In genomic region chr8:11270826-11271225, GRCm38 (mm10) we compare ENCODE assay signal across 12 mouse cellular contexts. TPM values are rescaled to one million over a fixed set of nuclear protein-coding genes. Genes with fewer than 3 reads are reported as not detected.
A peak's percentile ranks its signal among the peaks of the same experiment; 100 is the strongest.
DNase-seq lines count a peak whose midpoint lies in the region; ATAC-seq and TF ChIP-seq lines count a peak whose summit lies in the region.
"Had no signal": no experiment of that assay in that cellular context is flagged by ENCODE, and none has a peak within 500 bp of the region (broad histone marks: within the 10 kb centered on the region; RNA-seq: fewer than 3 reads in every experiment).

No protein-coding gene starts in this region.

- H3K4me2 ChIP-seq in kidney, embryonic 14.5 days (replicated peaks; ENCODE audit: low read depth, low read length), result no peak overlapping the region
- H3K4me2 ChIP-seq: limb, embryonic 13.5 days had no signal

- 0 out of 2 replicates have a peak, but pooled peaks cover 10% of the 10 kb centered on the region for H3K4me1 ChIP-seq in kidney, embryonic 14.5 days (ENCODE audit: control insufficient read depth, insufficient read depth, low read length)
- H3K4me1 ChIP-seq in small intestine, adult 2 months (ENCODE audit: control insufficient read depth, insufficient read depth, insufficient read length, low read length), result peaks cover 3% of the 10 kb centered on the region; the same call in 1 of the 2 replicates

- TF ChIP-seq POLR2A in small intestine, adult 2 months (IDR thresholded peaks at IDR 0.05; ENCODE audit: low read depth, low read length), result no peak

- no peak overlapping the region for H3K27ac ChIP-seq in kidney, embryonic 14.5 days (ENCODE audit: low read depth, low read length)
- 0 out of 2 replicates have a peak overlapping the region, but pooled peaks have one; percentile 1 for H3K27ac ChIP-seq in small intestine, adult 2 months (ENCODE audit: insufficient read depth, low read depth, low read length)
- H3K27ac ChIP-seq: layer of hippocampus, adult 2 months; limb, embryonic 13.5 days had no signal

- peak; percentile 59 for DNase-seq in kidney, adult 18-20 months
- peak; percentile 51 to 64 for DNase-seq in gastrocnemius, postnatal 36 days
- DNase-seq in kidney, adult 9 months, result peak; percentile 73
- no peak for DNase-seq in frontal cortex, postnatal 25 days (ENCODE audit: low spot score in 2 of 2)
- no peak for DNase-seq in layer of hippocampus, postnatal 25 days (ENCODE audit: extremely low spot score in 1 of 2, low spot score in 1 of 2)
- DNase-seq: cerebellum, postnatal 14 days; right cerebral cortex, adult 18-20 months had no signal

- H3K9me3 ChIP-seq in kidney, embryonic 14.5 days (ENCODE audit: control insufficient read depth, low read length), result no peaks in the 10 kb centered on the region
- H3K9me3 ChIP-seq: limb, embryonic 13.5 days had no signal

- no peaks in the 10 kb centered on the region for H3K27me3 ChIP-seq in kidney, embryonic 14.5 days (ENCODE audit: control insufficient read depth, insufficient read depth, low read length)
- H3K27me3 ChIP-seq in small intestine, adult 2 months (ENCODE audit: control insufficient read depth, insufficient read depth, low read length), result no peaks in the 10 kb centered on the region
- H3K27me3 ChIP-seq: limb, embryonic 13.5 days had no signal

- peaks cover 12% of the 10 kb centered on the region; the same call in 1 of the 2 replicates for H3K36me3 ChIP-seq in kidney, embryonic 14.5 days (ENCODE audit: control insufficient read depth, insufficient read depth, low read length)
- no peaks in the 10 kb centered on the region for H3K36me3 ChIP-seq in small intestine, adult 2 months (ENCODE audit: control insufficient read depth, insufficient read depth, low read length)

- H3K9ac ChIP-seq in kidney, embryonic 14.5 days (ENCODE audit: low read depth, low read length), result no peak overlapping the region
- H3K9ac ChIP-seq: limb, embryonic 13.5 days had no signal

- WGBS in kidney, embryonic 14.5 days, result 63% methylated on average over 6 of the region's 6 CpGs
- 52% methylated on average over 6 of the region's 6 CpGs for WGBS in small intestine, adult 2 months

- ATAC-seq in kidney, embryonic 14.5 days (ENCODE audit: low FRiP score, low TSS enrichment), result no peak

- no peak overlapping the region for H3K4me3 ChIP-seq in kidney, embryonic 14.5 days (ENCODE audit: low read length)
- no peak overlapping the region for H3K4me3 ChIP-seq in small intestine, adult 2 months (ENCODE audit: low read depth, low read length)
- H3K4me3 ChIP-seq: erythroblast, embryonic 14.5 days; layer of hippocampus, adult 2 months; limb, embryonic 13.5 days had no signal

- intact Hi-C loops in gastrocnemius, postnatal 36 days (cut with DNase I), result no loop called here

- no peak for TF ChIP-seq CTCF in small intestine, adult 2 months (IDR thresholded peaks at IDR 0.05; ENCODE audit: extremely low read depth, insufficient read length, insufficient replicate concordance, low read depth, low read length)

RNA-seq across cellular contexts. Expression of gene Col4a2, which starts 41.8 kb away (rescaled TPM):
- polyA plus RNA-seq in kidney, embryonic 14.5 days (2014; fragmentation: Nextera tagmentation; extraction: Ambion mirVana), result 45.1 and 82.2 TPM in 2 replicates
- total RNA-seq in gastrocnemius, postnatal 36 days (2021), result 100 to 1,000 TPM in 1 of 2 experiments, 10 to 100 TPM in 1; 77.5 to 105 TPM
- polyA plus RNA-seq in small intestine, adult 2 months (2012; rRNA removed), result 23.8 and 35.6 TPM in 2 replicates
- total RNA-seq in layer of hippocampus, postnatal 25 days (2021), result 10 to 100 TPM; 45.6 to 61.2 TPM

RNA-seq across cellular contexts. Expression of gene Col4a1, which starts 41.8 kb away (rescaled TPM):
- polyA plus RNA-seq in kidney, embryonic 14.5 days (2014; fragmentation: Nextera tagmentation; extraction: Ambion mirVana), result 169 and 322 TPM in 2 replicates
- total RNA-seq in gastrocnemius, postnatal 36 days (2021), result 100 to 1,000 TPM; 146 to 216 TPM
- 77.8 and 136 TPM in 2 replicates for polyA plus RNA-seq in small intestine, adult 2 months (2012; rRNA removed)
- 10 to 100 TPM; 46.0 to 60.0 TPM for total RNA-seq in layer of hippocampus, postnatal 25 days (2021)

Comparison
In these comparisons a context has a peak if more than half of its experiments do, and no peak if none do; other contexts are left out.
1. DNase-seq: peak in kidney, adult 18-20 months (single experiment), gastrocnemius, postnatal 36 days (2 of 2) and kidney, adult 9 months (single experiment); none in frontal cortex, postnatal 25 days (0 of 2) and layer of hippocampus, postnatal 25 days (0 of 2).